Mouse (Mus musculus) ES-E14 (cell line): Measurements from ENCODE around the gene Ankrd33. TPM values are rescaled to one million over a fixed set of nuclear protein-coding genes. Genes with fewer than 3 reads are reported as not detected.

Experiments
- DNase-seq: peaks from one replicate; pipeline ENCODE4 v3.0.0-alpha.2; 2013; ENCODE audit warnings: low read depth, low spot score
- H3K27ac ChIP-seq: 2 replicates; pipeline ENCODE4 v1.5.1; 2012; ENCODE audit warnings: low read depth, mild to moderate bottlenecking, low read length, moderate library complexity, mixed read lengths; ENCODE audit not compliant: poor library complexity, insufficient read depth, severe bottlenecking
- H3K36me3 ChIP-seq: 2 replicates; pipeline ENCODE4 v1.6.1; 2012; ENCODE audit warnings: mild to moderate bottlenecking, low read length, moderate library complexity, mixed read lengths; ENCODE audit not compliant: control insufficient read depth, poor library complexity, insufficient read depth, severe bottlenecking
- H3K4me1 ChIP-seq, 2 experiments: fragments of 150-350 bp in 1 of 2; sonication (generic) in 1 of 2; 2 replicates each; pipeline ENCODE4 v1.6.1; 2012; ENCODE audit warnings: low read length in 2 of 2, mild to moderate bottlenecking in 1 of 2, mixed read lengths in 1 of 2; ENCODE audit not compliant: control insufficient read depth in 2 of 2, insufficient read depth in 2 of 2, poor library complexity in 1 of 2
- H3K4me3 ChIP-seq, 2 experiments: fragments of 150-350 bp in 1 of 2; sonication (generic) in 1 of 2; 2 replicates each; pipeline ENCODE4 v1.5.1; 2012; ENCODE audit warnings: low read length in 2 of 2, low read depth in 1 of 2, mild to moderate bottlenecking in 1 of 2, mixed read lengths in 1 of 2; ENCODE audit not compliant: insufficient read depth in 1 of 2, poor library complexity in 1 of 2, severe bottlenecking in 1 of 2
- H3K9ac ChIP-seq: 2 replicates; pipeline ENCODE4 v1.6.1; 2012; ENCODE audit warnings: low read depth, mild to moderate bottlenecking, low read length, mixed read lengths; ENCODE audit not compliant: poor library complexity, insufficient read depth, severe bottlenecking
- H3K9me3 ChIP-seq: fragments of 150-350 bp; sonication (generic); 2 replicates; pipeline ENCODE4 v1.6.1; 2012; ENCODE audit warnings: low read depth, mild to moderate bottlenecking, low read length; ENCODE audit not compliant: control insufficient read depth, insufficient read depth
- CHD2 ChIP-seq: IDR thresholded peaks from 2 replicates; pipeline ENCODE4 v1.6.1; 2014; ENCODE audit warnings: mild to moderate bottlenecking, low read depth, low read length, inconsistent platforms
- HCFC1 ChIP-seq: IDR thresholded peaks from 2 replicates; pipeline ENCODE4 v1.6.1; 2012; ENCODE audit warnings: low read length, inconsistent platforms, borderline replicate concordance; ENCODE audit not compliant: insufficient read depth
- MAFK ChIP-seq: IDR thresholded peaks from 2 replicates; pipeline ENCODE4 v1.6.1; 2014; ENCODE audit warnings: mild to moderate bottlenecking, low read depth, low read length, inconsistent platforms; ENCODE audit not compliant: insufficient read depth
- ZC3H11A ChIP-seq: IDR thresholded peaks from 2 replicates; pipeline ENCODE4 v1.6.1; 2012; ENCODE audit warnings: low read depth, mild to moderate bottlenecking, inconsistent platforms, low read length, borderline replicate concordance
- ZNF384 ChIP-seq: IDR thresholded peaks from 2 replicates; pipeline ENCODE4 v1.6.1; 2012; ENCODE audit warnings: low read depth, low read length, inconsistent platforms
- in situ Hi-C, 2 experiments: fragments of 600-800 bp; cut with MboI; formaldehyde crosslinking; loops; one replicate each; pipeline ENCODE4 v1.15.1; 2025; ENCODE audit warnings: low sequenced_read_pairs in 2 of 2, inconsistent platforms in 1 of 2; ENCODE audit not compliant: unreplicated experiment in 2 of 2
- total RNA-seq: library from RNA; depleted of rRNA; stranded (reverse); fragments of 300-350 nt; gene quantifications from 2 replicates; pipeline ENCODE4 v1.2.3, GENCODE M21; 2012

Gene Ankrd33
- total RNA-seq, 1 experiment: not detected

DNA sequence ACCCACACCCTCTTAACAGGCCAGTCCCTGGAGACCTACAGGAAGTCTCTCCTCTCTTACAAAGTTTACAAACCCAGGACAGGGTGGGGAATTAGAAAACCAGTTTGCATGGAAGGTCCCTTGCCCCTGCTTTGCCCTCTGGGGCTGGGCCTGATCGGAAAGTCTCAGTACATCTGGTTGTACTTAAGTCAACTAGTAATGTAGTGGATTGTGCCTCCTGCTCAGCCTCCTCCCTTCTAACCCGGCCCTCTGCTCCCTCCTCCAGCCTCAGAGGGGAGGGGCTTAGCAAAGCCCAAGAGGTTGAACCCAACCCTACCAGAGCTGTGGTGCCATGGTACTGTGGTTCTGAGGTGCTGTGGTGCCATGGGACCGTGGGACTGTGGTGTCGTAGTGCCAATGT is 33.3 kb upstream of the Ankrd33 start:
- Histone ChIP-seq H3K36me3 (no peaks in the 10 kb centered on the region), H3K27ac (peak overlapping the region; percentile 83), H3K4me3 (peak overlapping the region in 1 of 2 experiments; percentile 11; a peak in 1 of 4 replicates), H3K9ac (no peak overlapping the region; the same call in 1 of the 2 replicates), H3K9me3 (no peaks in the 10 kb centered on the region), H3K4me1 (peaks cover 24 to 38% of the 10 kb centered on the region in 2 experiments)
- 0 out of 2 replicates have a peak, but pooled peaks have one; percentile 30 for TF ChIP-seq CHD2
- TF ChIP-seq HCFC1: no peak
- DNase-seq: peak; percentile 65
- in situ Hi-C loops: no loop called here

DNA sequence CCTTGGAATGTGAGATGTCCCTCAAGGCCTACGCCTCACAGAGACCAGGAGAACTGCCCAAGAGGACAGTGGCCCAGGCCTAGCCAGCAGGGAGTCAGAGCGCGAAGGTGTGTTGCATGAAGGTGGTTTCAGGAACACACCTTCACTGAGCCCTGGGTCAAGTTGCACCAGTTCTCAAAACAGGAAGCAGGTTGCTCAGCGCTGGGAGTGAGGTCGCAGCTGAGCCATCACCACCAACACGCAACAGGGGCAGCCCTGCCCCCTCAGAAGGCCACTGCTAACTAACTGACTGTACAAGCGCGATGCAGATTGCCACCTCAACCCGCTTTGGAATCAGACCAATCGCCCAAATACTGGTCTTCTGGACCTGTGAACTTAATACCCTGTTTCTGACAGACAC is 31.1 kb upstream of the Ankrd33 start:
- no peak overlapping the region for H3K9ac ChIP-seq
- peaks cover 20 to 40% of the 10 kb centered on the region in 2 experiments for H3K4me1 ChIP-seq
- in situ Hi-C loops: no loop called here

GRCm38 (mm10) chr15:101086451-101086850 is 29.1 kb upstream of the Ankrd33 start:
- no peak for DNase-seq
- TF ChIP-seq HCFC1: no peak
- no peak for TF ChIP-seq ZNF384
- no peak for TF ChIP-seq CHD2
- TF ChIP-seq MAFK: no peak
- TF ChIP-seq ZC3H11A: no peak
- no peak overlapping the region for H3K4me3 ChIP-seq
- H3K27ac ChIP-seq: no peak overlapping the region
- in situ Hi-C loops: no loop called here
- no peaks in the 10 kb centered on the region for H3K36me3 ChIP-seq
- no peaks in the 10 kb centered on the region for H3K9me3 ChIP-seq
- H3K9ac ChIP-seq: no peak overlapping the region
- H3K4me1 ChIP-seq: peaks cover 12 to 26% of the 10 kb centered on the region in 2 experiments

More for the DNA sequence above, 31.1 kb upstream of the Ankrd33 start:
- Histone ChIP-seq H3K9me3 (no peaks in the 10 kb centered on the region), H3K4me3 (no peak overlapping the region), H3K36me3 (no peaks in the 10 kb centered on the region), H3K27ac (no peak overlapping the region)
- TF ChIP-seq ZNF384 (no peak), ZC3H11A (no peak), HCFC1 (no peak), MAFK (no peak), CHD2 (no peak)
- no peak for DNase-seq

DNA sequence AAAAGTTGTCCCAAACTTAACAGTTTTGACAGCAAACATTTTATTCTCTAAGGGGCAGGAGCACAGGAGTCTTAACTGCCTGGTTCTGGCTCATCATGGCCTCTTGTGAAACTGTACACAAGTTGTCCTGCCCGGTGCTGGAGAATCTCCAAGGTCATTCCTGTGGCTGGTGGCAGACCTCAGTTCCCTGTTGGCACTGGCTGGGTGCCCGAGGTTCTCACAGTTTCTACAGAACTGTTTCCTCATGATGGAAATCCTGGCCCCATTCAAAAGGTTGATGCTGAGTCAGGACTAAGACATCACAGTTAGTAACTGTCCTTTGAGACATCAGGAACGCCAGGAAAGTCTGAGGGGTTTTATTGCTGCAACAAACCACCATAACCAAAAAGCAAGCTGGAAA is 28.6 kb upstream of the Ankrd33 start:
- peaks cover 13 to 26% of the 10 kb centered on the region in 2 experiments for H3K4me1 ChIP-seq
- DNase-seq: no peak
- in situ Hi-C loops: no loop called here
- TF ChIP-seq MAFK (no peak), ZC3H11A (no peak), ZNF384 (no peak), CHD2 (no peak), HCFC1 (no peak)
- H3K9ac ChIP-seq: no peak overlapping the region
- H3K4me3 ChIP-seq: no peak overlapping the region
- no peak overlapping the region for H3K27ac ChIP-seq
- H3K9me3 ChIP-seq: no peaks in the 10 kb centered on the region
- H3K36me3 ChIP-seq: no peaks in the 10 kb centered on the region

GRCm38 (mm10) chr15:101088291-101088690 is 27.3 kb upstream of the Ankrd33 start:
- H3K27ac ChIP-seq: no peak overlapping the region
- no peaks in the 10 kb centered on the region for H3K9me3 ChIP-seq
- no peak overlapping the region for H3K4me3 ChIP-seq
- no peaks in the 10 kb centered on the region for H3K36me3 ChIP-seq
- H3K4me1 ChIP-seq: peaks cover 7 to 24% of the 10 kb centered on the region in 2 experiments; a peak in 3 of 4 replicates
- TF ChIP-seq ZNF384: no peak
- TF ChIP-seq CHD2: no peak
- TF ChIP-seq MAFK: no peak
- no peak for TF ChIP-seq ZC3H11A
- TF ChIP-seq HCFC1: no peak
- DNase-seq: no peak
- no peak overlapping the region for H3K9ac ChIP-seq
- in situ Hi-C loops: no loop called here
